Mouse (Mus musculus) liver, adult 2 months (tissue): Measurements from ENCODE around the gene Hoxd11. TPM values are rescaled to one million over a fixed set of nuclear protein-coding genes. Genes with fewer than 3 reads are reported as not detected.

Experiments used
- DNase-seq: peaks from one replicate; pipeline ENCODE4 v3.0.0-alpha.2; 2011; ENCODE audit warnings: low read depth, low spot score; ENCODE audit errors: extremely low read depth
- H3K27ac ChIP-seq: fragments of 200-500 bp; replicated peaks from 2 replicates; pipeline ENCODE4 v1.5.1; 2012; ENCODE audit warnings: low read depth, mild to moderate bottlenecking, control low read depth, inconsistent platforms, low read length; ENCODE audit not compliant: insufficient read depth
- H3K27me3 ChIP-seq: fragments of 200-500 bp; 2 replicates; pipeline ENCODE4 v1.6.1; 2012; ENCODE audit warnings: mild to moderate bottlenecking, moderate library complexity, low read length, inconsistent platforms; ENCODE audit not compliant: control insufficient read depth, insufficient read depth
- H3K36me3 ChIP-seq: fragments of 200-500 bp; 2 replicates; pipeline ENCODE4 v1.6.1; 2012; ENCODE audit warnings: low read length, inconsistent platforms; ENCODE audit not compliant: control insufficient read depth, insufficient read depth
- H3K4me1 ChIP-seq: fragments of 200-500 bp; 2 replicates; pipeline ENCODE4 v1.6.1; 2011; ENCODE audit warnings: low read length; ENCODE audit not compliant: control insufficient read depth, insufficient read depth
- H3K4me3 ChIP-seq: fragments of 200-500 bp; 2 replicates; pipeline ENCODE4 v1.5.1; 2011; ENCODE audit warnings: low read depth, mild to moderate bottlenecking, control low read depth, low read length, moderate library complexity; ENCODE audit not compliant: insufficient read depth
- H3K79me2 ChIP-seq: fragments of 200-500 bp; 2 replicates; pipeline ENCODE4 v1.6.1; 2012; ENCODE audit warnings: inconsistent platforms, mild to moderate bottlenecking, low read length, moderate library complexity; ENCODE audit not compliant: control insufficient read depth, insufficient read depth
- H3K9ac ChIP-seq: fragments of 200-500 bp; 2 replicates; pipeline ENCODE4 v1.6.1; 2012; ENCODE audit warnings: low read depth, mild to moderate bottlenecking, control low read depth, inconsistent platforms, low read length
- CTCF ChIP-seq: fragments of 200-500 bp; IDR thresholded peaks from 2 replicates; pipeline ENCODE4 v1.5.1; 2011; ENCODE audit warnings: low read depth, low read length, control low read depth
- POLR2A ChIP-seq: fragments of 200-500 bp; IDR thresholded peaks from 2 replicates; pipeline ENCODE4 v1.6.1; 2011; ENCODE audit warnings: low read length, control low read depth; ENCODE audit not compliant: insufficient read depth; ENCODE audit errors: extremely low read depth
- WGBS: fragments of 180-500 bp; shearing (Covaris S2); methylation state at CpG from one replicate; pipeline ENCODE4 v1.1.7; 2018; 5-methylcytosine and 5-hydroxymethylcytosine counted together
- polyA plus RNA-seq: library from polyadenylated mRNA; depleted of rRNA; stranded (reverse); fragments of >200 nt; gene quantifications from 2 replicates; pipeline ENCODE4 v1.2.3, GENCODE M21; 2012
- total RNA-seq: library from RNA; depleted of rRNA; stranded (reverse); fragments of >200 nt; gene quantifications from 2 replicates; pipeline ENCODE4 v1.2.3, GENCODE M21; 2014

Hoxd11 gene
- total and polyA plus RNA-seq, 2 experiments: not detected

GRCm38 (mm10) chr2:74732513-74733316 is 53.4 kb downstream of the Hoxd11 start:
- Histone ChIP-seq H3K27me3 (peaks cover 33% of the 10 kb centered on the region), H3K9ac (no peak overlapping the region), H3K27ac (no peak overlapping the region), H3K4me3 (no peak overlapping the region), H3K4me1 (peaks cover 2% of the 10 kb centered on the region; the same call in 1 of the 2 replicates), H3K79me2 (no peaks in the 10 kb centered on the region), H3K36me3 (no peaks in the 10 kb centered on the region)
- WGBS: 2% methylated on average over 52 of the region's 52 CpGs
- DNase-seq: no peak
- no peak for TF ChIP-seq CTCF
- no peak for TF ChIP-seq POLR2A

GRCm38 (mm10) chr2:74733317-74733661 is 53.9 kb downstream of the Hoxd11 start:
- Histone ChIP-seq H3K9ac (no peak overlapping the region), H3K4me3 (no peak overlapping the region)
- DNase-seq: no peak

GRCm38 (mm10) chr2:74733765-74734164 is 54.4 kb downstream of the Hoxd11 start:
- WGBS: 2% methylated on average over 6 of the region's 6 CpGs
- H3K27ac ChIP-seq: no peak overlapping the region
- H3K4me1 ChIP-seq: peaks cover 2% of the 10 kb centered on the region; the same call in 1 of the 2 replicates
- no peak overlapping the region for H3K4me3 ChIP-seq
- TF ChIP-seq POLR2A (no peak), CTCF (no peak)
- H3K9ac ChIP-seq: no peak overlapping the region
- peaks cover 34% of the 10 kb centered on the region for H3K27me3 ChIP-seq
- no peak for DNase-seq
- no peaks in the 10 kb centered on the region for H3K36me3 ChIP-seq
- no peaks in the 10 kb centered on the region for H3K79me2 ChIP-seq

More at GRCm38 (mm10) chr2:74733317-74733661, 53.9 kb downstream of the Hoxd11 start:
- no peak for TF ChIP-seq POLR2A
- no peak for TF ChIP-seq CTCF
- Histone ChIP-seq H3K27ac (no peak overlapping the region), H3K79me2 (no peaks in the 10 kb centered on the region), H3K4me1 (peaks cover 2% of the 10 kb centered on the region; the same call in 1 of the 2 replicates), H3K36me3 (no peaks in the 10 kb centered on the region), H3K27me3 (peaks cover 30% of the 10 kb centered on the region)
- WGBS: 4% methylated on average over 16 of the region's 16 CpGs

GRCm38 (mm10) chr2:74734451-74734850 is 55.1 kb downstream of the Hoxd11 start:
- no peaks in the 10 kb centered on the region for H3K79me2 ChIP-seq

GRCm38 (mm10) chr2:74734996-74735811 is 55.8 kb downstream of the Hoxd11 start:
- Histone ChIP-seq H3K27me3 (peaks cover 45% of the 10 kb centered on the region), H3K27ac (no peak overlapping the region), H3K79me2 (no peaks in the 10 kb centered on the region), H3K4me1 (peaks cover 2% of the 10 kb centered on the region; the same call in 1 of the 2 replicates), H3K36me3 (no peaks in the 10 kb centered on the region), H3K9ac (no peak overlapping the region), H3K4me3 (no peak overlapping the region)
- no peak for DNase-seq
- TF ChIP-seq CTCF (no peak), POLR2A (no peak)
- WGBS: 7% methylated on average over 27 of the region's 27 CpGs

More at GRCm38 (mm10) chr2:74734451-74734850, 55.1 kb downstream of the Hoxd11 start:
- H3K4me3 ChIP-seq: no peak overlapping the region
- H3K27me3 ChIP-seq: peaks cover 39% of the 10 kb centered on the region
- peaks cover 2% of the 10 kb centered on the region; the same call in 1 of the 2 replicates for H3K4me1 ChIP-seq
- DNase-seq: no peak
- H3K9ac ChIP-seq: no peak overlapping the region
- 5% methylated on average over 13 of the region's 13 CpGs for WGBS
- no peaks in the 10 kb centered on the region for H3K36me3 ChIP-seq
- H3K27ac ChIP-seq: no peak overlapping the region
- TF ChIP-seq POLR2A: no peak
- no peak for TF ChIP-seq CTCF
